Mouse (Mus musculus) small intestine, adult 2 months (tissue): ENCODE measurements around the gene Nabp1. TPM values are rescaled to one million over a fixed set of nuclear protein-coding genes. Genes with fewer than 3 reads are reported as not detected.

Experiments used
- H3K27ac ChIP-seq: fragments of 200-500 bp; 2 replicates; pipeline ENCODE4 v1.5.1; 2012; ENCODE audit warnings: low read depth, low read length, control low read depth, inconsistent platforms; ENCODE audit not compliant: insufficient read depth
- H3K27me3 ChIP-seq: fragments of 200-500 bp; 2 replicates; pipeline ENCODE4 v1.6.1; 2012; ENCODE audit warnings: mild to moderate bottlenecking, moderate library complexity, low read length, inconsistent platforms; ENCODE audit not compliant: control insufficient read depth, insufficient read depth
- H3K36me3 ChIP-seq: fragments of 200-500 bp; 2 replicates; pipeline ENCODE4 v1.6.1; 2012; ENCODE audit warnings: mild to moderate bottlenecking, low read length, control low read depth, inconsistent platforms; ENCODE audit not compliant: control insufficient read depth, insufficient read depth
- H3K4me1 ChIP-seq: fragments of 200-500 bp; 2 replicates; pipeline ENCODE4 v1.6.1; 2012; ENCODE audit warnings: low read length, inconsistent platforms, mixed read lengths; ENCODE audit not compliant: control insufficient read depth, insufficient read depth, insufficient read length
- H3K4me3 ChIP-seq: fragments of 200-500 bp; 2 replicates; pipeline ENCODE4 v1.5.1; 2012; ENCODE audit warnings: low read depth, mild to moderate bottlenecking, control low read depth, inconsistent platforms, low read length, moderate library complexity
- CTCF ChIP-seq: fragments of 200-500 bp; IDR thresholded peaks from 2 replicates; pipeline ENCODE4 v1.5.1; 2012; ENCODE audit warnings: low read depth, mild to moderate bottlenecking, control low read depth, inconsistent platforms, low read length, moderate library complexity, mixed read lengths; ENCODE audit not compliant: insufficient replicate concordance, insufficient read length; ENCODE audit errors: extremely low read depth
- POLR2A ChIP-seq: fragments of 200-500 bp; IDR thresholded peaks from 2 replicates; pipeline ENCODE4 v1.6.1; 2012; ENCODE audit warnings: low read depth, mild to moderate bottlenecking, control low read depth, inconsistent platforms, low read length, moderate library complexity
- WGBS: fragments of 180-500 bp; shearing (Covaris S2); methylation state at CpG from one replicate; pipeline ENCODE4 v1.1.7; 2018; 5-methylcytosine and 5-hydroxymethylcytosine counted together
- polyA plus RNA-seq: library from polyadenylated mRNA; depleted of rRNA; stranded (reverse); fragments of >200 nt; gene quantifications from 2 replicates; pipeline ENCODE4 v1.2.3, GENCODE M21; 2012; rRNA removed

Gene Nabp1
- polyA plus RNA-seq, 1 experiment = 1.5 TPM

DNA sequence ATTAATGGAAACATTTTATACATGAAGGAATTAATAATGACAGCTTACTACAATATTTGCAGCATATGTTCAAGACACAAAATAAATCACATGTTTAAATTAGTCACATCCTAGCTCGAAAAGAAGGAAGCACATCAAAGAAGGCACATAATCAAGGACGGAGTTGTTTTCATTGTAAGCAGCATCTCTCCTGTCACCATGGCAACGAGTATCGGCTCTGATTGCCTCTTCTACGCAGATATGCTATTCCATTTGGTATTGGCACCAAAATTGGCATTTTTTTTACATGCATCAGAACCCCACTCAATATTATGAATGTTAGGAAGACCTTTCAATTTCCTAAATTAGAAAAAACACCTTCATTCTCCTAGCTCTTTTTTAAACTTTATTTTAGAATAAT lies 59.5 kb downstream of the Nabp1 start:
- TF ChIP-seq POLR2A (no peak), CTCF (no peak)
- 66% methylated on average over 5 of the region's 5 CpGs for WGBS
- no peaks in the 10 kb centered on the region for H3K36me3 ChIP-seq
- H3K4me1 ChIP-seq = no peaks in the 10 kb centered on the region
- H3K27me3 ChIP-seq = no peaks in the 10 kb centered on the region
- H3K27ac ChIP-seq = no peak overlapping the region
- H3K4me3 ChIP-seq = no peak overlapping the region

Other genes starting within 250 kb of the Nabp1 start
- 7.5 and 10.1 TPM in 2 replicates for gene Cavin2, start 189.3 kb downstream of the Nabp1 start, polyA plus RNA-seq